Mouse (Mus musculus): ENCODE results near the gene Magi2.

The Magi2 gene

GRCm38 (mm10) chr5:20087083-20087482, 860.2 kb downstream of the Magi2 start:
- WGBS, result 47% methylated on average over 6 of the region's 6 CpGs

- 71% methylated on average over 3 of the region's 3 CpGs for WGBS
Measured at GRCm38 (mm10) chr5:20104496-20104895, 877.7 kb downstream of the Magi2 start.

- WGBS, result 34% methylated on average over 3 of the region's 3 CpGs
Measured at GRCm38 (mm10) chr5:20109496-20109895, 882.7 kb downstream of the Magi2 start.

GRCm38 (mm10) chr5:20117156-20117555, 890.3 kb downstream of the Magi2 start:
- whole genome bisulfite sequencing, result 86% methylated on average over 3 of the region's 3 CpGs

GRCm38 (mm10) chr5:20140235-20140634, 913.4 kb downstream of the Magi2 start:
- WGBS, result 41% methylated on average over 2 of the region's 2 CpGs

GRCm38 (mm10) chr5:20140662-20141444, 914.0 kb downstream of the Magi2 start:
- 25% methylated on average over 10 of the region's 10 CpGs for WGBS

GRCm38 (mm10) chr5:20153359-20154125, 926.7 kb downstream of the Magi2 start:
- 28% methylated on average over 3 of the region's 3 CpGs for WGBS

- WGBS, result 38% methylated on average over 5 of the region's 5 CpGs
Measured at GRCm38 (mm10) chr5:20196765-20197164, 969.9 kb downstream of the Magi2 start.

- 72% methylated on average over 9 of the region's 9 CpGs for WGBS
Measured at GRCm38 (mm10) chr5:20197395-20197794, 970.6 kb downstream of the Magi2 start.

- WGBS, result 45% methylated on average over 1 of the region's 1 CpGs
Measured at GRCm38 (mm10) chr5:20201348-20201747, 974.5 kb downstream of the Magi2 start.

GRCm38 (mm10) chr5:20208110-20208509, 981.3 kb downstream of the Magi2 start:
- whole genome bisulfite sequencing, result 72% methylated on average over 2 of the region's 2 CpGs

- 46% methylated on average over 2 of the region's 2 CpGs for WGBS
Measured at GRCm38 (mm10) chr5:20213299-20213698, 986.5 kb downstream of the Magi2 start.

- WGBS, result 78% methylated on average over 6 of the region's 6 CpGs
Measured at GRCm38 (mm10) chr5:20226471-20227210, 999.8 kb downstream of the Magi2 start.

- WGBS, result 25% methylated on average over 16 of the region's 16 CpGs
Measured at GRCm38 (mm10) chr5:20227912-20228762, 1001.3 kb downstream of the Magi2 start.

GRCm38 (mm10) chr5:20231908-20232307, 1005.1 kb downstream of the Magi2 start:
- 42% methylated on average over 3 of the region's 3 CpGs for WGBS

GRCm38 (mm10) chr5:20241523-20241922, 1014.7 kb downstream of the Magi2 start:
- WGBS, result 75% methylated on average over 2 of the region's 2 CpGs

- WGBS, result 80% methylated on average over 6 of the region's 6 CpGs
Measured at GRCm38 (mm10) chr5:20249382-20249781, 1022.5 kb downstream of the Magi2 start.

- WGBS, result 76% methylated on average over 6 of the region's 6 CpGs
Measured at GRCm38 (mm10) chr5:20251541-20251940, 1024.7 kb downstream of the Magi2 start.

- 50% methylated on average over 3 of the region's 3 CpGs for WGBS
Measured at GRCm38 (mm10) chr5:20256150-20256868, 1029.5 kb downstream of the Magi2 start.

GRCm38 (mm10) chr5:20256933-20257332, 1030.1 kb downstream of the Magi2 start:
- WGBS, result 62% methylated on average over 2 of the region's 2 CpGs

- 70% methylated on average over 4 of the region's 4 CpGs for WGBS
Measured at GRCm38 (mm10) chr5:20257419-20257818, 1030.6 kb downstream of the Magi2 start.
